Mouse (Mus musculus) liver, postnatal 0 days (tissue): ENCODE measurements around the gene Btbd9. TPM values are rescaled to one million over a fixed set of nuclear protein-coding genes. Genes with fewer than 3 reads are reported as not detected.

Source experiments
- ATAC-seq: fragments of 200-750 bp; cut with Nextera tagmentation; 2 replicates; pipeline ENCODE4 v1.8.0; 2017; ENCODE audit warnings: mild to moderate bottlenecking, moderate library complexity
- DNase-seq: peaks from one replicate; pipeline ENCODE4 v3.0.0-alpha.2; 2016
- H3K27ac ChIP-seq: fragments of 300-500 bp; sonication (generic); 2 replicates; pipeline ENCODE4 v1.5.1; 2014; ENCODE audit warnings: antibody characterized with exemption, moderate library complexity, mild to moderate bottlenecking, low read depth
- H3K27me3 ChIP-seq: fragments of 300-500 bp; sonication (generic); 2 replicates; pipeline ENCODE4 v1.6.1; 2014; ENCODE audit warnings: low read length, control low read depth, mixed read lengths; ENCODE audit not compliant: insufficient read depth
- H3K36me3 ChIP-seq: fragments of 300-500 bp; sonication (generic); replicated peaks from 2 replicates; pipeline ENCODE4 v1.6.1; 2014; ENCODE audit warnings: mild to moderate bottlenecking, control low read depth, low read length, moderate library complexity, mixed read lengths; ENCODE audit not compliant: insufficient read depth
- H3K4me1 ChIP-seq: fragments of 300-500 bp; sonication (generic); 2 replicates; pipeline ENCODE4 v1.6.1; 2014; ENCODE audit warnings: antibody characterized with exemption, mild to moderate bottlenecking, control low read depth; ENCODE audit not compliant: insufficient read depth
- H3K4me2 ChIP-seq: fragments of 300-500 bp; sonication (generic); 2 replicates; pipeline ENCODE4 v1.6.1; 2014; ENCODE audit warnings: low read depth, mild to moderate bottlenecking, low read length, moderate library complexity, mixed read lengths
- H3K4me3 ChIP-seq: fragments of 300-500 bp; sonication (generic); 2 replicates; pipeline ENCODE4 v1.5.1; 2014; ENCODE audit warnings: low read depth, low read length
- H3K9ac ChIP-seq: fragments of 300-500 bp; sonication (generic); replicated peaks from 2 replicates; pipeline ENCODE4 v1.6.1; 2014; ENCODE audit warnings: mild to moderate bottlenecking, moderate library complexity
- H3K9me3 ChIP-seq: fragments of 300-500 bp; sonication (generic); 2 replicates; pipeline ENCODE4 v1.6.1; 2016; ENCODE audit warnings: mild to moderate bottlenecking, control low read depth, low read length, mixed read lengths
- CTCF ChIP-seq: sonication (generic); IDR thresholded peaks from 2 replicates; pipeline ENCODE4 v1.5.1; 2016; ENCODE audit warnings: antibody characterized with exemption, low read depth
- EP300 ChIP-seq: IDR thresholded peaks from 2 replicates; pipeline ENCODE4 v1.6.1; 2016; ENCODE audit warnings: antibody characterized with exemption, low read depth, mild to moderate bottlenecking
- WGBS: fragments of 180-500 bp; shearing (Covaris S2); extraction: QIAGEN DNeasy Blood & Tissue Kit; methylation state at CpG from one replicate; pipeline ENCODE4 v1.1.7; 2014; ENCODE audit not compliant: insufficient replicate concordance; 5-methylcytosine and 5-hydroxymethylcytosine counted together
- polyA plus RNA-seq: library from polyadenylated mRNA; unstranded; fragments of >200 nt; fragmentation: Nextera tagmentation; extraction: Ambion mirVana; gene quantifications from 2 replicates; pipeline ENCODE4 v1.2.1, GENCODE M21; 2015

Btbd9 gene
- polyA plus RNA-seq, 1 experiment from 2014 or later = 16.5 TPM

DNA sequence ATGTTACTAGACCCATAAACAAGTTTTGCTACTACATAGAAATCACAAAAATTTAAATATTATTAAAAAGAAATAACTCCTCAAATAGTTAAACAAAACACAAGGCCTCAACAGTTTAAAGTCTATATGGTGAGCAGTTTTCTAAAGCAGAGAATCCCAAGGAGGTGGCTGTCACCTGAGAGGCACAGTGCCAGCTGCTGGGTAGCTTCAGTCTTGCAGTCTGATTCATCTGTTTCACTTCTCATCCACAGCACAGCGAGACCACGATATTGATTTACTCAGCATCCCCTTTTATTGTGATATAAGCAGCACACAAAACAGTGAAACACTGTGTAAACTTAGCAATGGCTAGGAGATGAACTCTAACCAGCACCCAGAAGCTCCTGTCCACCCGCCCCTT lies 173.4 kb downstream of the Btbd9 start:
- Histone ChIP-seq H3K4me2 (no peak overlapping the region), H3K4me1 (no peaks in the 10 kb centered on the region), H3K27me3 (no peaks in the 10 kb centered on the region), H3K36me3 (no peaks in the 10 kb centered on the region), H3K9ac (no peak overlapping the region), H3K4me3 (no peak overlapping the region), H3K27ac (no peak overlapping the region), H3K9me3 (no peaks in the 10 kb centered on the region)
- WGBS = 83% methylated on average over 3 of the region's 3 CpGs
- no peak for DNase-seq
- TF ChIP-seq CTCF = no peak
- no peak for TF ChIP-seq EP300
- no peak for ATAC-seq

DNA sequence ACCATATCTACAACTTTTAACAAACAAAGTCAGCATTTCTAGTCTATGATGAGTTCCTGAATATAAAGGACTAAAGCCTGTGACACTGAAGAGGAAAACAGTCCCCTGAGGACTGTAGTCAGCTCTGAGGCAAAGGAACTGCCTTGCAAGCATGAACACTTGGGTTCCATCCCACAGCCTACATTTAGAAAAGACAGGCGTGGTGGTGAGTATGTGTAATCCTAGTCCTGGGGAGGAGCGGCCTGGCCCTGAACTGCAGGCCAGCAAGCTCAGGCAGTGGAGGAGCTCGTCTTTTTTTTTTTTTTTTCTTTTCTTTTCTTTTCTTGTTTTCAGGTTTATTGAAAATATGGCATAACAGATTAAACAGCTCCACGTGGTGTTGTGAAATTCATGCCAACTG lies 181.0 kb downstream of the Btbd9 start:
- H3K9me3 ChIP-seq = no peaks in the 10 kb centered on the region
- TF ChIP-seq EP300 = no peak
- no peak for TF ChIP-seq CTCF
- DNase-seq (no peak), ATAC-seq (no peak)
- no peak overlapping the region for H3K27ac ChIP-seq
- no peaks in the 10 kb centered on the region for H3K27me3 ChIP-seq
- WGBS = 68% methylated on average over 4 of the region's 4 CpGs
- H3K4me1 ChIP-seq = 0 out of 2 replicates have a peak, but pooled peaks cover 4% of the 10 kb centered on the region
- no peaks in the 10 kb centered on the region for H3K36me3 ChIP-seq
- H3K4me3 ChIP-seq = no peak overlapping the region
- H3K9ac ChIP-seq = no peak overlapping the region
- no peak overlapping the region for H3K4me2 ChIP-seq

DNA sequence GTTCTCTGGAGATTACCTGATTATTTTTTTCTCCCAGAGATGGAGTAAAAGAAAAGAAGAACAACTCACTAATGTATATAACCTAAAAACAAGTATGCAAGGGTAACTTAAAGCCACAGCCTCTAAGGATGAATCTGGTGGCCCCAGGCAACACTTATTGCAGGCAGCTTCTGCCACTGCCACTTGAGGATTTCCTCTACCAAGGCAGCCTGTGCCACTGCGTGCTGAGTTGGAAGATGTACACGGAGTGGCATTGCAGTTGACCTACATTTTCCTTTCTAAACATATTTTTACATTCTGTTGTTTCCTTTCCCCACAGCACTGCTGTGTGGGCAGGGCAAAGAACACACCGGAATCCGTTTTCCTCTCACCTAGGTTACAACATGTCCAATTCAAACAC lies 184.3 kb downstream of the Btbd9 start:
- H3K27ac ChIP-seq = 0 out of 2 replicates have a peak overlapping the region, but pooled peaks have one; percentile 19
- no peak overlapping the region for H3K4me3 ChIP-seq
- no peak overlapping the region for H3K9ac ChIP-seq
- DNase-seq (no peak), ATAC-seq (no peak)
- 0 out of 2 replicates have a peak, but pooled peaks cover 4% of the 10 kb centered on the region for H3K4me1 ChIP-seq
- WGBS = 71% methylated on average over 4 of the region's 4 CpGs
- H3K4me2 ChIP-seq = peak overlapping the region; percentile 29; the same call in 1 of the 2 replicates
- H3K36me3 ChIP-seq = no peaks in the 10 kb centered on the region
- no peak for TF ChIP-seq CTCF
- no peak for TF ChIP-seq EP300
- no peaks in the 10 kb centered on the region for H3K27me3 ChIP-seq
- no peaks in the 10 kb centered on the region for H3K9me3 ChIP-seq

DNA sequence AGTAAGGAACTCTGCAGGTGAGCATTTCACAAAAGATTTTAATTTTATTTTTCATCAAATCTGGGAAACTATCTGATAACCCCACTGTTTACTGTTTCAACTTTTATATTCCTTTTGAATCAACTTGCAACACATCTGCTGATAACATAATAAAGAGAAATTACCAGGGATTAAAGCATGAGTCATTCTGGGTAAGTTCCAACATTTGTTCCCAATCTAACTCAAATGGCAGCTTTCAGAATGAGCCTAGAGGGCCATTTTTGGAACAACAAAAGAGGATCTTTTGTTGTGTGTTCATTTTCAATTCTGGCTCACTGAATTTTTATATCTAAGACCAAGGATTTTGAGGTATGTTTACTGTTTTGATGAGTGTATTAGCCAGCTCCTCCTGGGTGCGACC lies 185.1 kb downstream of the Btbd9 start:
- DNase-seq = no peak
- Histone ChIP-seq H3K27ac (no peak overlapping the region), H3K9me3 (no peaks in the 10 kb centered on the region), H3K4me1 (0 out of 2 replicates have a peak, but pooled peaks cover 4% of the 10 kb centered on the region), H3K4me3 (no peak overlapping the region), H3K9ac (no peak overlapping the region), H3K36me3 (no peaks in the 10 kb centered on the region), H3K27me3 (no peaks in the 10 kb centered on the region), H3K4me2 (no peak overlapping the region)
- 81% methylated on average over 1 of the region's 1 CpGs for whole genome bisulfite sequencing
- TF ChIP-seq EP300 = no peak
- no peak for TF ChIP-seq CTCF
- ATAC-seq = no peak

DNA sequence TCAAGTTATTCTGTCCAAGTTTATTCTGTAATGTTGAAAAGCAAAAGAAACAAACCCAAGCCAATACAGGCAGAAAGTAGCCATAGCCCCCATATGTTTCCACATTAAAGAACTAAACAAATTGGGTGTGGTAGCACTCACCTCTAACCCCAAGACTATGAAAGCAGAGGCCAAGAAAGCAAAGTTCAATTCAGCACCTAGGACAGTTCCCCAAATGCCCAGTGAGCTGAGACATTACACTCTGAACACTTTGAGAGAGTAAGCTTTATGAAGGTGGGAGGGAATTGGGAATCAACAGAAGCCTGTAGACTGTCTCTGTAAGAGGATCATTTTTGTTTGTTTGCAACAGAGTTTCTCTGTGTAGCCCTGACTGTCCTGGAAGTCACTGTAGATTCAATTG lies 186.6 kb downstream of the Btbd9 start:
- Histone ChIP-seq H3K4me3 (no peak overlapping the region), H3K36me3 (no peaks in the 10 kb centered on the region), H3K9ac (no peak overlapping the region), H3K27ac (no peak overlapping the region), H3K9me3 (no peaks in the 10 kb centered on the region), H3K4me1 (0 out of 2 replicates have a peak, but pooled peaks cover 4% of the 10 kb centered on the region), H3K27me3 (no peaks in the 10 kb centered on the region), H3K4me2 (no peak overlapping the region)
- DNase-seq (no peak), ATAC-seq (no peak)
- TF ChIP-seq CTCF = no peak
- TF ChIP-seq EP300 = no peak

DNA sequence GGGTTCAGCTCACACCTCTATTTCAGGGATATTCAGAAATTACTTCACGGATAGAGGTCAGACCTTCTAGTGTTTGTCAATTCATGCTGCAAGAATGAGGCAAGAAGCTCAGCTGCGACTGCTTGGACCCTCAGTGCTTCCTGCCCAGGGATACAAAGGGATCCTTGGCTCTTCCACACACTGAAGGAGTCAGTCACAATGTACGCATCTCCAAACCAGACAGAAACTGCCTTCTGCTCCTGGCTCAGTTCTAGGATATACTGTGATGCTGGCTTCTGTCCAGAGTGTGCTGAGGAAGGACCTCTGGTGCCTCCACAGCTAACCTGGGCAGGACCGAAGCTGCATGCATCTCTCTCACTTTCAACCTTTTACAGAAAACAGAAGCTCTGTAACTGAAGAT lies 187.5 kb downstream of the Btbd9 start:
- TF ChIP-seq CTCF (no peak), EP300 (no peak)
- H3K4me3 ChIP-seq = no peak overlapping the region
- no peak overlapping the region for H3K4me2 ChIP-seq
- no peaks in the 10 kb centered on the region for H3K9me3 ChIP-seq
- ATAC-seq = no peak
- H3K36me3 ChIP-seq = no peaks in the 10 kb centered on the region
- H3K9ac ChIP-seq = no peak overlapping the region
- DNase-seq = no peak
- 82% methylated on average over 4 of the region's 4 CpGs for WGBS
- 0 out of 2 replicates have a peak, but pooled peaks cover 4% of the 10 kb centered on the region for H3K4me1 ChIP-seq
- H3K27me3 ChIP-seq = no peaks in the 10 kb centered on the region
- no peak overlapping the region for H3K27ac ChIP-seq

DNA sequence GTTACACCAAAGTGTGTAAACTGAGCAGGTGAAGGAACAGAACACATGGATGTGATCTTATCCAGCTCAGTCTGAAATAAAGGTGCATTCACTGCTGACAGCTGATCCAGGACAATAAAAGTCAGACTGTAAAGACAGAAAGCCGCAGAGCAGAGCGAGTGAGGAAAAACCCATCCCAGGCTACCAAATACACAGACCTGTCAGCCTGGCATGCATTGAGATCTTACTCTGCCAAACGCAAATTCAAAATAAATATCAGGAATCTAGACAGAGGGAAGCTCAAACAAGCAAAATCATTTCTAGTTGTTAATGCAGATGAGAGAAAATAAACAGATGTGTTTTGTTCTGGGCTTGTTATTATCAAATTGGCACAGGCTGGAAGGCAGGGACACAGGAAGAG lies 187.9 kb downstream of the Btbd9 start:
- no peak overlapping the region for H3K4me3 ChIP-seq
- H3K4me2 ChIP-seq = no peak overlapping the region
- no peak overlapping the region for H3K27ac ChIP-seq
- H3K4me1 ChIP-seq = 0 out of 2 replicates have a peak, but pooled peaks cover 4% of the 10 kb centered on the region
- no peak overlapping the region for H3K9ac ChIP-seq
- no peaks in the 10 kb centered on the region for H3K27me3 ChIP-seq
- H3K36me3 ChIP-seq = no peaks in the 10 kb centered on the region
- TF ChIP-seq CTCF = no peak
- no peak for TF ChIP-seq EP300
- ATAC-seq (no peak), DNase-seq (no peak)
- no peaks in the 10 kb centered on the region for H3K9me3 ChIP-seq
- 87% methylated on average over 3 of the region's 3 CpGs for WGBS
